Mouse (Mus musculus): ENCODE measurements at regions not wholly inside any gene's neighbourhood (a gene's known extent, or its start where the extent isn't known, plus 50 kb on each side); places are given as distances from the start of the nearest gene placed in this dataset.

DNA sequence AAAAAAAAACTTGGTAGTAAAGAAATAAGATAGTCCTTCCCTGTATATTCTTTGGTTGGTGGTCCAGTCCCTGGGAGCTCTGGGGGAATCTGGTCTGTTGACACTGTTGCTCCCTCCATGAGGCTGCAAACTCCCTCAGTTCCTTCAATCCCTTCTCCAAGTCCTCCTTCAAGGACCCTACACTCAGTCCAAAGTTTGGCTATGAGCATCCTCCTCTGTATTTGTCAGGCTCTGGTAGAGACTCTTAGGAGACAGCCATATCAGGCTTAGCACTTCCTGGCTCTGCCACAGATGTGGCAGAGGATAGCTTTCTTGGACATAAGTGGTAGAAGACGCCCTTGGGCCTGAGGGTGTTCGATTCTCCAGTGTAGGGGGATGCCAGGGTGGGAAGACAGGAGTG is 1016.2 kb downstream of the Pcdh7 start:
- TF ChIP-seq ZMIZ1 (IDR thresholded peaks at IDR 0.05; ENCODE audit: low read depth, low read length): no peak
- no peak for TF ChIP-seq NRF1 (IDR thresholded peaks at IDR 0.05; ENCODE audit: low read depth, low read length)
- no peak for TF ChIP-seq MAX (IDR thresholded peaks at IDR 0.05; ENCODE audit: low read length)
- no peak for TF ChIP-seq CTCF (conservative IDR thresholded peaks at IDR 0.05 in 1 of 2, IDR thresholded peaks at IDR 0.05 in 1 of 2; ENCODE audit: low read depth in 2 of 2, low read length in 2 of 2)

All from CH12.LX (cell line).